In genomic region chr10:33144911-33145310, GRCm38 (mm10) we compare ENCODE assay signal across 19 mouse cellular contexts.
DNase-seq lines count a peak whose midpoint lies in the region; ATAC-seq lines count a peak whose summit lies in the region.
"Had no signal": no experiment of that assay in that cellular context is flagged by ENCODE, and none has a peak within 500 bp of the region (broad histone marks: within the 10 kb centered on the region; RNA-seq: fewer than 3 reads in every experiment).

No protein-coding gene starts in this region.

- H3K9ac ChIP-seq in heart, embryonic 14.5 days (ENCODE audit: low read length): no peak overlapping the region
- H3K9ac ChIP-seq in intestine, embryonic 16.5 days (ENCODE audit: low read depth, low read length): no peak overlapping the region
- H3K9ac ChIP-seq: forebrain, embryonic 13.5 days; forebrain, postnatal 0 days; hindbrain, embryonic 15.5 days had no signal

- no peak for ATAC-seq in heart, embryonic 14.5 days (ENCODE audit: insufficient number of reproducible peaks, insufficient read depth, low FRiP score, low read depth)
- ATAC-seq in intestine, embryonic 16.5 days: no peak
- ATAC-seq: forebrain, embryonic 13.5 days; forebrain, postnatal 0 days; intestine, postnatal 0 days had no signal

- H3K4me2 ChIP-seq in heart, embryonic 14.5 days (ENCODE audit: low read length): no peak overlapping the region
- H3K4me2 ChIP-seq in intestine, embryonic 16.5 days (ENCODE audit: low read depth, low read length): no peak overlapping the region
- H3K4me2 ChIP-seq: forebrain, embryonic 13.5 days; hindbrain, embryonic 15.5 days had no signal

- peak overlapping the region; percentile 59 to 64; a peak in 2 of 4 replicates for H3K27ac ChIP-seq in heart, embryonic 14.5 days (replicated peaks in 1 of 2; ENCODE audit: control insufficient read depth in 1 of 2, insufficient read depth in 1 of 2, low read depth in 2 of 2, low read length in 2 of 2)
- H3K27ac ChIP-seq in intestine, embryonic 16.5 days (ENCODE audit: low read length): no peak overlapping the region
- H3K27ac ChIP-seq: embryonic facial prominence, embryonic 10.5 days; forebrain, embryonic 13.5 days; hindbrain, embryonic 15.5 days had no signal

- H3K4me3 ChIP-seq in heart, embryonic 14.5 days (ENCODE audit: control insufficient read depth in 1 of 2, insufficient read depth in 1 of 2, low read depth in 1 of 2, low read length in 2 of 2): no peak overlapping the region
- H3K4me3 ChIP-seq in intestine, embryonic 16.5 days (ENCODE audit: low read length): no peak overlapping the region
- H3K4me3 ChIP-seq: embryonic facial prominence, embryonic 10.5 days; forebrain, embryonic 13.5 days; hindbrain, embryonic 15.5 days had no signal

- peaks cover 0 to 3% of the 10 kb centered on the region in 2 experiments; a peak in 1 of 4 replicates for H3K4me1 ChIP-seq in heart, embryonic 14.5 days (ENCODE audit: control insufficient read depth in 2 of 2, insufficient read depth in 2 of 2, low read length in 2 of 2)
- H3K4me1 ChIP-seq in intestine, embryonic 16.5 days (ENCODE audit: control insufficient read depth, insufficient read depth, low read length): no peaks in the 10 kb centered on the region
- H3K4me1 ChIP-seq: embryonic facial prominence, embryonic 10.5 days; forebrain, embryonic 13.5 days; hindbrain, embryonic 15.5 days had no signal

- H3K36me3 ChIP-seq in heart, embryonic 14.5 days (ENCODE audit: control insufficient read depth, insufficient read depth, low read length): peaks cover 11% of the 10 kb centered on the region; the same call in 1 of the 2 replicates
- no peaks in the 10 kb centered on the region for H3K36me3 ChIP-seq in intestine, embryonic 16.5 days (ENCODE audit: control insufficient read depth, insufficient read depth, low read length)
- H3K36me3 ChIP-seq: embryonic facial prominence, embryonic 10.5 days; hindbrain, embryonic 15.5 days had no signal

- no peaks in the 10 kb centered on the region for H3K27me3 ChIP-seq in heart, embryonic 14.5 days (ENCODE audit: control insufficient read depth, insufficient read depth, low read length)
- no peaks in the 10 kb centered on the region for H3K27me3 ChIP-seq in intestine, embryonic 16.5 days (replicated peaks; ENCODE audit: control insufficient read depth, insufficient read depth, low read length)
- H3K27me3 ChIP-seq: forebrain, embryonic 13.5 days; hindbrain, embryonic 15.5 days had no signal

- H3K9me3 ChIP-seq in heart, embryonic 14.5 days (ENCODE audit: control insufficient read depth, low read length): no peaks in the 10 kb centered on the region
- H3K9me3 ChIP-seq in intestine, embryonic 16.5 days (ENCODE audit: control insufficient read depth, low read length): no peaks in the 10 kb centered on the region
- H3K9me3 ChIP-seq: embryonic facial prominence, embryonic 10.5 days; forebrain, embryonic 13.5 days; hindbrain, embryonic 15.5 days had no signal

- DNase-seq in heart, adult 9 months (ENCODE audit: low spot score in 2 of 2): no peak
- peak; percentile 9 to 57 for DNase-seq in layer of hippocampus, adult 18-20 months (ENCODE audit: low spot score in 2 of 2)
- no peak for DNase-seq in layer of hippocampus, adult 11-12 months (ENCODE audit: low spot score)
- peak; percentile 26 for DNase-seq in brain, adult 2 months (ENCODE audit: low read depth, low spot score)
- DNase-seq in layer of hippocampus, adult 9-11 months: peak; percentile 24
- DNase-seq: adrenal gland, adult 2 months; adrenal gland, postnatal 25 days; cerebellum, adult 2 months; cerebellum, postnatal 10 days; forebrain, postnatal 0 days; gastrocnemius, postnatal 36 days; heart, adult 18-20 months; heart, postnatal 14 days had no signal

- WGBS in heart, embryonic 14.5 days: 44% methylated on average over 1 of the region's 1 CpGs
- 63% methylated on average over 1 of the region's 1 CpGs for WGBS in intestine, embryonic 16.5 days

Comparison
In these comparisons a context has a peak if more than half of its experiments do, and no peak if none do; other contexts are left out.
1. DNase-seq: peak in layer of hippocampus, adult 18-20 months (2 of 2), brain, adult 2 months (single experiment) and layer of hippocampus, adult 9-11 months (single experiment); none in heart, adult 9 months (0 of 2) and layer of hippocampus, adult 11-12 months (single experiment).